In the genomic region with DNA sequence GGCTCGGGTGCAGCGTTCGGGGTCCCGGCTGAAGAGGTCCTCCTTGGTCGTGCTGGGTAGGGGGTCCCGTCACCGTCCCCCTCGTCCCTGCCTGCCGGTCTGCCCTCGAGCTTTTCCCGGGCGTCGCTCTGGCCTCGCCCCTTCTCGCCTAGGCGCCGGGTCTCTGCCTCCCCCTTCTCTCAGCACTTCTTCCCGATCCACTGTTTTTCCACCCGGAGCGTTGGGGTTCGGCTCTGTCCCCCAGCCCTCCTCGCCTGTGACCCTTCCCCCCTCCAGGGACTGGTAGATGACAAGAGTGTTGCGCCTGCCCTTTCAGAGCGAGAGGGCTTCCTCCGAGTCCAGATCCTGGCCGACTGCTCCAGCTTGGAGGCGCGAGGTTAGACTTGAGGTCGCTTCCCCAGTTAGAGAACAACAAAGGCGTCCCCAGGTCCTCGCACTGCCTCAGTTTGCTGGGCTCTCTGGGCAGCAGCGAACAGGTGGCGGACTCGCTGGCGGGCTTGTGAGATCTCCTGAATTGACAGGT, we compare ENCODE assay signal across 8 mouse cellular contexts. TPM values are rescaled to one million over a fixed set of nuclear protein-coding genes. Genes with fewer than 3 reads are reported as not detected.
DNase-seq lines count a peak whose midpoint lies in the region; ATAC-seq and TF ChIP-seq lines count a peak whose summit lies in the region.

No protein-coding gene starts in this region.

- no peaks in the 10 kb centered on the region for H3K27me3 ChIP-seq in spleen, adult 2 months (ENCODE audit: control insufficient read depth, insufficient read depth, low read length)
- no peaks in the 10 kb centered on the region for H3K27me3 ChIP-seq in forebrain, embryonic 13.5 days
- H3K27me3 ChIP-seq in limb, embryonic 12.5 days, result no peaks in the 10 kb centered on the region
- H3K27me3 ChIP-seq in midbrain, embryonic 15.5 days (replicated peaks), result no peaks in the 10 kb centered on the region

- TF ChIP-seq POLR2A in spleen, adult 2 months (IDR thresholded peaks at IDR 0.05; ENCODE audit: low read depth, low read length), result no peak

- no peak for DNase-seq in cerebellum, postnatal 4 days (ENCODE audit: low spot score in 2 of 2)
- DNase-seq in spleen, adult 2 months (ENCODE audit: low read depth in 1 of 2, low spot score in 2 of 2), result peak in 1 of 2 experiments; percentile 19
- no peak for DNase-seq in spleen, postnatal 10 days (ENCODE audit: low spot score in 2 of 2)
- DNase-seq in spleen, postnatal 4 days (ENCODE audit: low spot score in 2 of 2), result no peak

- peak overlapping the region; percentile 56 for H3K27ac ChIP-seq in spleen, adult 2 months (ENCODE audit: insufficient read depth, low read length)
- H3K27ac ChIP-seq in forebrain, embryonic 13.5 days, result peak overlapping the region; percentile 81
- H3K27ac ChIP-seq in limb, embryonic 12.5 days, result peak overlapping the region; percentile 84
- peak overlapping the region; percentile 84 for H3K27ac ChIP-seq in midbrain, embryonic 15.5 days

- TF ChIP-seq CTCF in spleen, adult 2 months (IDR thresholded peaks at IDR 0.05; ENCODE audit: extremely low read depth, insufficient read depth, insufficient read length, insufficient replicate concordance), result no peak

- peaks cover 3% of the 10 kb centered on the region for H3K36me3 ChIP-seq in spleen, adult 2 months (ENCODE audit: control insufficient read depth, insufficient read depth, low read length)
- H3K36me3 ChIP-seq in forebrain, embryonic 13.5 days (ENCODE audit: poor library complexity, severe bottlenecking), result no peaks in the 10 kb centered on the region; the same call in 1 of the 2 replicates
- H3K36me3 ChIP-seq in limb, embryonic 12.5 days, result peaks cover 14% of the 10 kb centered on the region
- no peaks in the 10 kb centered on the region for H3K36me3 ChIP-seq in midbrain, embryonic 15.5 days (replicated peaks)

- 0 out of 2 replicates have a peak, but pooled peaks have one; percentile 33 for ATAC-seq in cerebellum, adult (ENCODE audit: insufficient number of reproducible peaks, low FRiP score, low TSS enrichment)
- ATAC-seq in forebrain, embryonic 13.5 days, result no peak; the same call in 1 of the 2 replicates
- ATAC-seq in limb, embryonic 12.5 days (ENCODE audit: insufficient number of reproducible peaks, insufficient read depth, low FRiP score, low TSS enrichment, low read depth), result peak; percentile 79
- no peak; the same call in none of the 2 replicates for ATAC-seq in midbrain, embryonic 15.5 days (replicated peaks)

- H3K9ac ChIP-seq in forebrain, embryonic 13.5 days, result peak overlapping the region; percentile 94
- H3K9ac ChIP-seq in limb, embryonic 12.5 days (replicated peaks), result peak overlapping the region; percentile 89
- H3K9ac ChIP-seq in midbrain, embryonic 15.5 days, result peak overlapping the region; percentile 88

- H3K4me1 ChIP-seq in spleen, adult 2 months (ENCODE audit: control insufficient read depth, insufficient read depth, insufficient read length), result no peaks in the 10 kb centered on the region
- peaks cover 19% of the 10 kb centered on the region for H3K4me1 ChIP-seq in forebrain, embryonic 13.5 days
- peaks cover 8% of the 10 kb centered on the region for H3K4me1 ChIP-seq in limb, embryonic 12.5 days (replicated peaks)
- peaks cover 18% of the 10 kb centered on the region for H3K4me1 ChIP-seq in midbrain, embryonic 15.5 days

- under 1% methylated on average over 28 of the region's 35 CpGs for WGBS in spleen, adult 2 months
- 0% methylated on average over 35 of the region's 35 CpGs for WGBS in forebrain, embryonic 13.5 days
- WGBS in limb, embryonic 12.5 days, result under 1% methylated on average over 35 of the region's 35 CpGs
- WGBS in midbrain, embryonic 15.5 days, result under 1% methylated on average over 35 of the region's 35 CpGs

- no peaks in the 10 kb centered on the region for H3K9me3 ChIP-seq in forebrain, embryonic 13.5 days (replicated peaks)
- H3K9me3 ChIP-seq in limb, embryonic 12.5 days, result no peaks in the 10 kb centered on the region
- H3K9me3 ChIP-seq in midbrain, embryonic 15.5 days, result no peaks in the 10 kb centered on the region

- H3K4me2 ChIP-seq in forebrain, embryonic 13.5 days, result peak overlapping the region; percentile 92
- H3K4me2 ChIP-seq in limb, embryonic 12.5 days, result peak overlapping the region; percentile 84
- peak overlapping the region; percentile 86 for H3K4me2 ChIP-seq in midbrain, embryonic 15.5 days

- H3K4me3 ChIP-seq in spleen, adult 2 months (ENCODE audit: extremely low read depth, insufficient read depth, insufficient read length), result peak overlapping the region; percentile 76
- H3K4me3 ChIP-seq in forebrain, embryonic 13.5 days, result peak overlapping the region; percentile 98
- peak overlapping the region; percentile 89 for H3K4me3 ChIP-seq in limb, embryonic 12.5 days (replicated peaks)
- H3K4me3 ChIP-seq in midbrain, embryonic 15.5 days, result peak overlapping the region; percentile 99

RNA-seq across cellular contexts. Expression of a gene that starts 0.5 kb away (rescaled TPM):
- polyA plus RNA-seq in spleen, adult 2 months (2012; rRNA removed), result 21.3 and 22.0 TPM in 2 replicates
- polyA plus RNA-seq in forebrain, embryonic 13.5 days (2015; fragmentation: Nextera tagmentation; extraction: Ambion mirVana), result 24.1 and 25.3 TPM in 2 replicates
- polyA plus RNA-seq in limb, embryonic 12.5 days (2016; fragmentation: Nextera tagmentation; extraction: Ambion mirVana), result 35.1 and 38.4 TPM in 2 replicates
- polyA plus RNA-seq in midbrain, embryonic 15.5 days (2015; fragmentation: Nextera tagmentation; extraction: Ambion mirVana), result 14.5 and 15.3 TPM in 2 replicates

Comparison
In these comparisons a context has a peak if more than half of its experiments do, and no peak if none do; other contexts are left out.
1. ATAC-seq: peak in cerebellum, adult (single experiment) and limb, embryonic 12.5 days (single experiment); none in forebrain, embryonic 13.5 days (single experiment) and midbrain, embryonic 15.5 days (single experiment).
2. Peak in every context shown above with its lines, with median percentiles within 50 percentile points of each other: H3K27ac ChIP-seq, H3K4me3 ChIP-seq, H3K4me2 ChIP-seq and H3K9ac ChIP-seq.